Mouse (Mus musculus): ENCODE data around the gene Tead1. TPM values are rescaled to one million over a fixed set of nuclear protein-coding genes. Genes with fewer than 3 reads are reported as not detected.

Tead1 gene
- polyA plus RNA-seq, 1 experiment, result 2.7 TPM

DNA sequence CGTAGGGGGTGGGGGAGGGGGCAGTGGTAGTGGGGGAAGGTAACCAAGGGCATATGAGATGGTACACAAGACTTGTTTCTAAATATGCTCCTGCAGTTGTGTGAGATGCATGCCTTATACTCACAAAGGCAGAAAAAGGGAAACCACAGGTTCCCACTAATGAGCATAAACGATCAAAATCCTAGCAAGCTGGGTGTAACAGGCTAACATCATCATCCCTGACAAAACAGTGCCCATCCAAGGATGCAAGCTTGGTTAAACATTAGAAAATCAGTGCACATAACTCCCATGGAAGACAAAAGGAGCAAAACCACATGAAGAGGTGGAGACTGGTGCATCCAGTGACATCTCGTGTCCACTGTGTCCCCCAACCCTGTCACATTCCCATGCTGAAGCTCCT lies 233.9 kb downstream of the Tead1 start:
- no peak overlapping the region for H3K4me3 ChIP-seq (ENCODE audit: extremely low read depth, insufficient read depth, insufficient read length)
- 77% methylated on average over 3 of the region's 3 CpGs for WGBS
- no peak overlapping the region for H3K27ac ChIP-seq (ENCODE audit: insufficient read depth, low read length)
- H3K4me1 ChIP-seq (ENCODE audit: control insufficient read depth, insufficient read depth, insufficient read length), result no peaks in the 10 kb centered on the region
- DNase-seq (ENCODE audit: low read depth in 1 of 2, low spot score in 2 of 2), result no peak
- H3K36me3 ChIP-seq (ENCODE audit: control insufficient read depth, insufficient read depth, low read length), result no peaks in the 10 kb centered on the region
- TF ChIP-seq POLR2A (IDR thresholded peaks at IDR 0.05; ENCODE audit: low read depth, low read length) (no peak), CTCF (IDR thresholded peaks at IDR 0.05; ENCODE audit: extremely low read depth, insufficient read depth, insufficient read length, insufficient replicate concordance) (no peak)
- no peaks in the 10 kb centered on the region for H3K27me3 ChIP-seq (ENCODE audit: control insufficient read depth, insufficient read depth, low read length)

DNA sequence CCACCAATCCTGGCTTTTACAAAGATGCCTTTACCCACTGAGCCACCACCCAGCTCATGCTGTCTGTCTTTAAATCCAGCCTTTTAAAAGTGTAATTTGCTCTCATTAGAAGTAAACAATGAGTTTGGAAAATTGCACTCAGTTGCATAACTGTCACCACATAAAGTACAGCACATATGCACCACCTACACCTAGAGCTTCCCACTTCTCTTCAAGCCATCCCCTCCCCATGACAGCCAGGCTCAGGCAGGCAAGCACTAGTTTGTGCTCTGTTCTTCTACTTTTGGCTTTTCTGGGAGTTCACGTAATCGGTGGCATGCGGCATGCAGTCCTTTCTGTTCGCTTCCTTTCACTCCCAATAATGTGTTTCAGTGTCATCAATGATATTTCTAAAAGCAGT lies 236.5 kb downstream of the Tead1 start:
- Histone ChIP-seq H3K36me3 (ENCODE audit: control insufficient read depth, insufficient read depth, low read length) (no peaks in the 10 kb centered on the region), H3K27me3 (ENCODE audit: control insufficient read depth, insufficient read depth, low read length) (no peaks in the 10 kb centered on the region), H3K27ac (ENCODE audit: insufficient read depth, low read length) (no peak overlapping the region), H3K4me1 (ENCODE audit: control insufficient read depth, insufficient read depth, insufficient read length) (no peaks in the 10 kb centered on the region), H3K4me3 (ENCODE audit: extremely low read depth, insufficient read depth, insufficient read length) (no peak overlapping the region)
- DNase-seq (ENCODE audit: low read depth in 1 of 2, low spot score in 2 of 2), result no peak
- 88% methylated on average over 4 of the region's 4 CpGs for WGBS
- TF ChIP-seq CTCF (IDR thresholded peaks at IDR 0.05; ENCODE audit: extremely low read depth, insufficient read depth, insufficient read length, insufficient replicate concordance), result no peak
- no peak for TF ChIP-seq POLR2A (IDR thresholded peaks at IDR 0.05; ENCODE audit: low read depth, low read length)

GRCm38 (mm10) chr7:112917613-112918278 lies 238.6 kb downstream of the Tead1 start:
- WGBS, result 60% methylated on average over 10 of the region's 10 CpGs
- H3K27me3 ChIP-seq (ENCODE audit: control insufficient read depth, insufficient read depth, low read length), result no peaks in the 10 kb centered on the region
- H3K4me3 ChIP-seq (ENCODE audit: extremely low read depth, insufficient read depth, insufficient read length), result no peak overlapping the region
- no peaks in the 10 kb centered on the region for H3K4me1 ChIP-seq (ENCODE audit: control insufficient read depth, insufficient read depth, insufficient read length)
- no peaks in the 10 kb centered on the region for H3K36me3 ChIP-seq (ENCODE audit: control insufficient read depth, insufficient read depth, low read length)
- no peak for DNase-seq (ENCODE audit: low read depth in 1 of 2, low spot score in 2 of 2)
- TF ChIP-seq CTCF (IDR thresholded peaks at IDR 0.05; ENCODE audit: extremely low read depth, insufficient read depth, insufficient read length, insufficient replicate concordance) (no peak), POLR2A (IDR thresholded peaks at IDR 0.05; ENCODE audit: low read depth, low read length) (no peak)
- H3K27ac ChIP-seq (ENCODE audit: insufficient read depth, low read length), result no peak overlapping the region

GRCm38 (mm10) chr7:112918279-112918991 lies 239.3 kb downstream of the Tead1 start:
- WGBS, result 64% methylated on average over 22 of the region's 22 CpGs
- Histone ChIP-seq H3K4me3 (ENCODE audit: extremely low read depth, insufficient read depth, insufficient read length) (no peak overlapping the region), H3K36me3 (ENCODE audit: control insufficient read depth, insufficient read depth, low read length) (no peaks in the 10 kb centered on the region), H3K27me3 (ENCODE audit: control insufficient read depth, insufficient read depth, low read length) (no peaks in the 10 kb centered on the region), H3K27ac (ENCODE audit: insufficient read depth, low read length) (no peak overlapping the region), H3K4me1 (ENCODE audit: control insufficient read depth, insufficient read depth, insufficient read length) (no peaks in the 10 kb centered on the region)
- DNase-seq (ENCODE audit: low read depth in 1 of 2, low spot score in 2 of 2), result no peak
- no peak for TF ChIP-seq POLR2A (IDR thresholded peaks at IDR 0.05; ENCODE audit: low read depth, low read length)
- no peak for TF ChIP-seq CTCF (IDR thresholded peaks at IDR 0.05; ENCODE audit: extremely low read depth, insufficient read depth, insufficient read length, insufficient replicate concordance)

GRCm38 (mm10) chr7:112919845-112920244 lies 240.7 kb downstream of the Tead1 start:
- peak; percentile 47; the same call in 1 of the 2 replicates for TF ChIP-seq CTCF (IDR thresholded peaks at IDR 0.05; ENCODE audit: extremely low read depth, insufficient read depth, insufficient read length, insufficient replicate concordance)
- no peak for TF ChIP-seq POLR2A (IDR thresholded peaks at IDR 0.05; ENCODE audit: low read depth, low read length)
- Histone ChIP-seq H3K4me1 (ENCODE audit: control insufficient read depth, insufficient read depth, insufficient read length) (no peaks in the 10 kb centered on the region), H3K27ac (ENCODE audit: insufficient read depth, low read length) (no peak overlapping the region), H3K4me3 (ENCODE audit: extremely low read depth, insufficient read depth, insufficient read length) (no peak overlapping the region), H3K27me3 (ENCODE audit: control insufficient read depth, insufficient read depth, low read length) (no peaks in the 10 kb centered on the region), H3K36me3 (ENCODE audit: control insufficient read depth, insufficient read depth, low read length) (no peaks in the 10 kb centered on the region)
- 5% methylated on average over 4 of the region's 4 CpGs for WGBS
- DNase-seq (ENCODE audit: low read depth in 1 of 2, low spot score in 2 of 2), result peak; percentile 1 to 5

DNA sequence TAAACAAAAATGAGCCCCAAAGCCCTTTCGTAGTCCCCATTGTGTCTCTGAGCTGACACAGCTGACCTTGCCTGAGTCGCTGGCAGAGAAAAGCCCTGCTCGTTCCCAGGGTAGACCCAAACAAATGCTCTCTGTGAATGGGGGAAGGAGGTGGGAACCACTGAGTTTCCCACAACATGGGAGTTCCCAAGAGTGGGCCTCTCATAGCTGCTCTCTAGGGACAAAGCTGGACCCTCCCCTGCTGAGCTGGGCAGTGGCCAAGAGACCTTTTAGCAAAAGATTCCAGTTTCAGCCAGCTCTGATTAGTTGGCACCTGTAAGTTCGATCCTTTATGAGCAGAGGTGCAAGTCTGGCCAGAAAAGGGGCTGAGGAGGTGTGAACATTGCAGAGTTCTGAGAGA lies 243.7 kb downstream of the Tead1 start:
- Histone ChIP-seq H3K4me1 (ENCODE audit: control insufficient read depth, insufficient read depth, insufficient read length) (no peaks in the 10 kb centered on the region), H3K36me3 (ENCODE audit: control insufficient read depth, insufficient read depth, low read length) (no peaks in the 10 kb centered on the region), H3K27me3 (ENCODE audit: control insufficient read depth, insufficient read depth, low read length) (no peaks in the 10 kb centered on the region), H3K27ac (ENCODE audit: insufficient read depth, low read length) (no peak overlapping the region), H3K4me3 (ENCODE audit: extremely low read depth, insufficient read depth, insufficient read length) (no peak overlapping the region)
- no peak for DNase-seq (ENCODE audit: low read depth in 1 of 2, low spot score in 2 of 2)
- 65% methylated on average over 4 of the region's 4 CpGs for WGBS
- TF ChIP-seq POLR2A (IDR thresholded peaks at IDR 0.05; ENCODE audit: low read depth, low read length) (no peak), CTCF (IDR thresholded peaks at IDR 0.05; ENCODE audit: extremely low read depth, insufficient read depth, insufficient read length, insufficient replicate concordance) (no peak)

- TF ChIP-seq POLR2A (IDR thresholded peaks at IDR 0.05; ENCODE audit: low read depth, low read length) (no peak), CTCF (IDR thresholded peaks at IDR 0.05; ENCODE audit: extremely low read depth, insufficient read depth, insufficient read length, insufficient replicate concordance) (no peak)
- H3K36me3 ChIP-seq (ENCODE audit: control insufficient read depth, insufficient read depth, low read length), result no peaks in the 10 kb centered on the region
- H3K27me3 ChIP-seq (ENCODE audit: control insufficient read depth, insufficient read depth, low read length), result no peaks in the 10 kb centered on the region
- H3K4me3 ChIP-seq (ENCODE audit: extremely low read depth, insufficient read depth, insufficient read length), result no peak overlapping the region
- 85% methylated on average over 3 of the region's 3 CpGs for WGBS
- H3K4me1 ChIP-seq (ENCODE audit: control insufficient read depth, insufficient read depth, insufficient read length), result no peaks in the 10 kb centered on the region
- H3K27ac ChIP-seq (ENCODE audit: insufficient read depth, low read length), result no peak overlapping the region
- DNase-seq (ENCODE audit: low read depth in 1 of 2, low spot score in 2 of 2), result no peak
Observed at GRCm38 (mm10) chr7:112923712-112924111, 244.6 kb downstream of the Tead1 start.
